Mouse (Mus musculus) natural killer cell, adult 2 months (primary cell): ENCODE measurements around the gene Wdr37.
"Not testable (repeated sequence)": the region's sequence is repeated elsewhere in the genome, so short reads cannot be mapped to it uniquely, and the experiment has no call there.

Experiments
- DNase-seq, 2 experiments: peaks; one replicate each; pipeline ENCODE4 v3.0.0; 2022; ENCODE audit warnings: low spot score in 2 of 2

Gene Wdr37

GRCm38 (mm10) chr13:8871314-8871962 is at the start of gene Wdr37:
TSS of gene Wdr37 (minus strand) at chr13:8871909.
- no peak for DNase-seq

GRCm38 (mm10) chr13:8913890-8914289 is 42.2 kb upstream of the Wdr37 start:
- not testable (repeated sequence) for DNase-seq

- DNase-seq = not testable (repeated sequence)
Measured at GRCm38 (mm10) chr13:8905986-8906385, 34.3 kb upstream of the Wdr37 start.

GRCm38 (mm10) chr13:8888603-8889002 is 16.9 kb upstream of the Wdr37 start:
- DNase-seq = peak; percentile 19 to 34

GRCm38 (mm10) chr13:8886185-8886560 is 14.5 kb upstream of the Wdr37 start:
- no peak for DNase-seq

- peak; percentile 92 to 94 for DNase-seq
Measured at GRCm38 (mm10) chr13:8885445-8886184, 13.9 kb upstream of the Wdr37 start, which contains the start of gene Idi1. TSS of gene Idi1 (plus strand) at chr13:8885501.

GRCm38 (mm10) chr13:8883870-8884269 is 12.2 kb upstream of the Wdr37 start:
- DNase-seq = not testable (repeated sequence)

GRCm38 (mm10) chr13:8881611-8882010 is 9.9 kb upstream of the Wdr37 start:
- no peak for DNase-seq

GRCm38 (mm10) chr13:8873776-8874175 is 2.1 kb upstream of the Wdr37 start:
- no peak for DNase-seq

GRCm38 (mm10) chr13:8870510-8871313 is 997 bp downstream of the Wdr37 start:
- peak; percentile 83 to 87 for DNase-seq

GRCm38 (mm10) chr13:8870160-8870509 is 1.6 kb downstream of the Wdr37 start:
- DNase-seq = peak; percentile 13 to 20

- DNase-seq = peak in 1 of 2 experiments; percentile 5
Measured at GRCm38 (mm10) chr13:8869578-8870157, 2.0 kb downstream of the Wdr37 start.

- no peak for DNase-seq
Measured at GRCm38 (mm10) chr13:8866612-8867011, 5.1 kb downstream of the Wdr37 start.

GRCm38 (mm10) chr13:8864990-8865389 is 6.7 kb downstream of the Wdr37 start:
- DNase-seq = no peak

GRCm38 (mm10) chr13:8860861-8861260 is 10.8 kb downstream of the Wdr37 start:
- DNase-seq = no peak

- DNase-seq = no peak
Measured at GRCm38 (mm10) chr13:8858453-8858852, 13.3 kb downstream of the Wdr37 start.

GRCm38 (mm10) chr13:8854769-8855168 is 16.9 kb downstream of the Wdr37 start:
- DNase-seq = no peak

GRCm38 (mm10) chr13:8853424-8853823 is 18.3 kb downstream of the Wdr37 start:
- DNase-seq = no peak

- DNase-seq = no peak
Measured at GRCm38 (mm10) chr13:8849311-8849710, 22.4 kb downstream of the Wdr37 start.

- DNase-seq = peak; percentile 2 to 8
Measured at GRCm38 (mm10) chr13:8847702-8848101, 24.0 kb downstream of the Wdr37 start.

GRCm38 (mm10) chr13:8842273-8842672 is 29.4 kb downstream of the Wdr37 start:
- no peak for DNase-seq

GRCm38 (mm10) chr13:8841846-8842245 is 29.9 kb downstream of the Wdr37 start:
- DNase-seq = not testable (repeated sequence)
